Mouse (Mus musculus) mouse trophoblast stem cell (cell line): ENCODE results near the gene C9orf72.
"Not testable (repeated sequence)": the region's sequence is repeated elsewhere in the genome, so short reads cannot be mapped to it uniquely, and the experiment has no call there.

ENCODE experiments used
- in situ Hi-C, 2 experiments: fragments of 300-500 bp; cut with MseI, MboI; formaldehyde crosslinking; loops; 2 replicates in 1 of 2; 3 replicates in 1 of 2; pipeline ENCODE4 v1.15.1; 2025

Gene C9orf72

DNA sequence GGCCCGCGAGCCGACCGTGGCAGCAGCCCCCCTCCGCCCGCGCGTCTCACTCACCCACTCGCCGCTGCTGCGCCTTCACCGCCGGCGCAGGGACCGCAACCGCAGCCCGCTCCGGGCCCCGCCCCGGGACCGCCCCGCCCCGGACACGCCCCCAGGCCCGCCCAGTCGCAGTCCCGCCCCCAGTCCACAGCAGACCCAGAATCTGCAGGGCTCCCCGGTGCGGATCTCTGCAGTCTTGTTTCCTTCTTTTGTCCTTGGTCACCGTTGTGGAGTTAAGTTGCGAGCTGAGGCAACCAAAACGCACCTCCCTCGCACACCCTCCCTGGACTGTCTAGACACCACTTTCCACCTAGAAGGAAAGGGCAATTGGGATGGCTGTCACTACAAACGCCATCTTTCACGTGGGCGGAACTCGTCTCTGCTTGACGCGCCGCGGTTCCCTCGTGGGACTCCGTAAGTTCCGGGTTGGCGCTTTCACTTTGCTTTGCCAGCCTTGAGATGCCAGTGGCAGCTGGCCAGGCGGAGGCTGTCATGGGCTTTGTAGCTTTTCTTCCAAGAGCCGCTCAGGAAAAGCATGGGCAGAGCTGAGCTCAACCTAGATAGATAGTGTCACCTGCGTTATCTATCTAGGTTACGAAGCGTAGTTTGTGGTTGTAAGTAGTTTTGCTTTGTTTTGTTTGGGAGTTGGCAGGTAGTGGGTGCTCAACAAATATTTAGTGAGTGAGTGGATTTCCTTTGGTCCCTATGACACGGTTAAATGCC, at the start of gene C9orf72:
Gene C9orf72 (minus strand): TSS at position 442 of the 762 bp plus-strand sequence.
- in situ Hi-C loops, result no loop called here

DNA sequence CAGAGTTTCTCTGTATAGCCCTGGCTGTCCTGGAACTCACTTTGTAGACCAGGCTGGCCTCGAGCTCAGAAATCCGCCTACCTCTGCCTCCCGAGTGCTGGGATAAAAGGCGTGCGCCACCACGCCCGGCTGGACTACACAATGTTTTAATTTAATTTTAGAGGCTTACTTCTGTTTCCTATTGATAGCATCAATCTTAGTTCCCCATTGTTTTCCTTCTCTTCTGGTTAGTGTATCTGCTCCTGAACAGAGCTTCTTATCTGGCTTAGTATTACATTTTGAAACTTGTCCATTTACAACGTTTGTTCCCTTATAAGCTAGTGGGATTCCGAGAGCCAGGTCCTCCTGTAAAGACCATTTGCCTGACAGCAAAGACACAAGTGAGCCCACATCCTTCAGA, 33.0 kb upstream of the C9orf72 start:
- in situ Hi-C loops, result no loop called here

DNA sequence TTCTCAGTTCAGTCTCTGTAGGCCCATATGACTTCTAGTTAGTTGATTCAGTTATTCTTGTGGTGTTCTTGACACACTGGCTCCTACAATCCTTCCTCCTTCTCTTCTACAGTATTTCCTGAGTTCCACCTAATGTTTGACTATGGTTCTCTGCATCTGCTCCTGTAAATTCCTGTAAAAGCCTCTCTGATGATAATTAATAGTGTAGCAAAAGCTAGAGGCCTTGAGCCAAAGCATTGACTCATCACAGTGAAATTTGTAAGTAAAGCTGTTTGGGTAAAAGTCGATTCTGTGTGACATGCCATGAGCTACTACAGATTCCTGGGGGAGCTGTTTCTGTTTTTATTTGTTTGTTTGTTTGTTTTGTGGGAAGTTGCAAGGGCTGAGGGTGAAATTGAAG, 18.0 kb upstream of the C9orf72 start:
- in situ Hi-C loops, result no loop called here

DNA sequence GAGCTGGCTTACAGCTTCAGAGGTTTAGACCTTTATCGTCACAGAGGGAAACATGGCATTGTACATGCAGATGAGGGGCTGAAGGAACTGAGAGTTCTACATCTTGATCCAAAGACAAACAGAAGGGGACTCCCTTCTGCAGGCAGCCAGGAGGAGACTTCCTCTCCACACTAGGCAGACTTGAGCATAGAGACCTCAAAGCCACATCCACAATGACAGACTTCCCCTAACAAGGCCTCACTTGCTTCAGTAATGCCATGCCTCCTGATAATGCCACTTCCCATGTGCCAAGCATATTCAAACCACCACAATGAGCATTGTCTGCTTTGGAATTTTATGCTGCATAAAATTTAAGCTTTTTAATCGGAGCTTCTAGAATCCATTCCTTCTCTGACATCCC, 15.8 kb upstream of the C9orf72 start:
- in situ Hi-C loops, result no loop called here

DNA sequence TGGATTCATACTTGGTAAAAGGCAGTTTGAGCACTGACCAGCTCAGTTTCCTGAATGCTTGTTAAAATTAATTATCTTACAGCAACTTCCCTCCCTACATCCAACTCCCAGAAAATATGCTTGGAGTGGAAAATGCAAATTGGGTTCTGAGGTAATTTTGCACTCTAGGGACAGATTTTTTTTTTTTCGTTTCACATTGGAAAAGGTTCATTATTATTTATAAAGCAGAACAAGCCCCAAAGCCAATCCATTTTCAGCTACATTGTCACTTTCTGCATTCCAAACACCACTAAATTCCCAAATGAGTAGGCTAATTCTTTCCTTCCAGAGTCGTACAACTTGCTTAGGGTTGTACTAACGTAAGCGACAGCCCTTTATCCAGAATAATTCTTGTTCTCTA, 12.7 kb upstream of the C9orf72 start:
- in situ Hi-C loops, result no loop called here

DNA sequence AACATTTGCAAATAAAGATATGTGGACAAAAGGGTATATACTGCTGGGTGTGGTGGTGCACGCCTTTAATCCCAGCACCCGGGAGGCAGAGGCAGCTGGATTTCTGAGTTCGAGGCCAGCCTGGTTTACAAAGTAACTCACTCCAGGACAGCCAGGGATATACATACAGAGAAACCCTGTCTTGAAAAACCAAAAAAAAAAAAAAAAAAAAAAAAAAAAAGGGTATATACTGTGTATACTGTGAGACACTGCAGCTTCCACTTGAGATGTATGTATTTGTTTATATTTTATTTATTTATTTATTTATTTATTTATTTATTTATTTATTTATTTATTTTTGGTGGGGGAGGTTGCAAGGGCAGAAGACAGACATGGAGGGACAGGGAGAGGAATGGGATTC, 12.3 kb upstream of the C9orf72 start:
- in situ Hi-C loops, result not testable (repeated sequence)

DNA sequence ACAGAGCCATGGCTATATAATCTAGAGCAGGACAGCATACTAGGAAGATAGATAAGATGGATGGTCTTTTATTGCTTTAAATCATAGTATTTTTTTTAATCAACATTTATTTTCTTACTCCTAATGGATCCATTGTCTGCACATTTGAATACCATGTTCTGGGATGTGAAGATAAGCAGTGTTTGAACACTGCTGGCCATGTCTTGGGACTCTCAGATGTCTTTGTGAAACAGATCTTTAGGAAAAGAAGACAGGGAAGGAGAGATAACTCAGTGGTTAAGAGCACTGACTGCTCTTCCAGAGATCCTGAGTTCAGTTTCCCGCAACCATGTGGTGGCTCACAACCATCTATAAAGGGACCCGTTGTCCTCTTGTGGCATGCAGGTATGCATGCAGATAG, 10.3 kb upstream of the C9orf72 start:
- in situ Hi-C loops, result no loop called here

DNA sequence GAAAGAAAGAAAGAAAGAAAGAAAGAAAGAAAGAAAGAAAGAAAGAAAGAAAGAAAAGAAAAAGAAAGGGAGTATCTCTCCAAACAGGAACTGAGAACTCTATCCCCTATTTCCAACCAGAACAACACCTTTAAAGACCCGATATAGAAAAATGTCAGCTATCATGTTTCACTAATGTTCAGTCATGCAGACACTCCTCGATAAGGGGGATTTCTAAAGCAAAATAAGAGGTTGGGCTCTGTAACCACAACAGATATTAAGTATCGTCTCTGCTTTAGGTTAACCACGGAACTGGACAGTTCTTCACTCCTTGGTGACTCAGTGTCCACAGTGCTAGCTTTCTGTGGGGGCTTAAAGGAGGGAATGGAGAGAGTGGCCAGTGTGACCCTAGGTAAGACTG, 2.3 kb upstream of the C9orf72 start:
- in situ Hi-C loops, result no loop called here

DNA sequence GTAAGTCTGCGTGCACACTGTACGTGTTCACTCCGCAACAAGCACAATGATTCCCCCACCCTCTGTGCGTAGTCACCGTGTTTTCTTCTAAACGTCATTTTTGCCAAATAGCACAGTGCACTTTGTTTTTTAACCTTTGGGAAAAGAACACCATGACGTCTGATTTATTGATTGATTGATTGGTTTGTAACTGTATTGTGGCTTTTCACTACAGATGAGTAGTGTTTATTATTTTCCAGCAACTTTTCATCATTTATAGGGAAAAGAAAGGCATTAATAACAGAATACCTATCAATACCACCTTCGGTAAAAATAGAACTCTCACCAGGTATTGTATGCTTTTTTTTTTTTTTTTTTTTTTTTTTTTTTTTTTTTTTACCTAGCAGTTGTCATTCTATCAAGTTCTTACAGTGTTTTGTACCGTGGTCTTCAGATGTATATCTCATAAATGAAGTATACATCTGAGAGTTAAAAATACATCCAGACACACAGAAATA, 569 bp upstream of the C9orf72 start:
- in situ Hi-C loops, result no loop called here

DNA sequence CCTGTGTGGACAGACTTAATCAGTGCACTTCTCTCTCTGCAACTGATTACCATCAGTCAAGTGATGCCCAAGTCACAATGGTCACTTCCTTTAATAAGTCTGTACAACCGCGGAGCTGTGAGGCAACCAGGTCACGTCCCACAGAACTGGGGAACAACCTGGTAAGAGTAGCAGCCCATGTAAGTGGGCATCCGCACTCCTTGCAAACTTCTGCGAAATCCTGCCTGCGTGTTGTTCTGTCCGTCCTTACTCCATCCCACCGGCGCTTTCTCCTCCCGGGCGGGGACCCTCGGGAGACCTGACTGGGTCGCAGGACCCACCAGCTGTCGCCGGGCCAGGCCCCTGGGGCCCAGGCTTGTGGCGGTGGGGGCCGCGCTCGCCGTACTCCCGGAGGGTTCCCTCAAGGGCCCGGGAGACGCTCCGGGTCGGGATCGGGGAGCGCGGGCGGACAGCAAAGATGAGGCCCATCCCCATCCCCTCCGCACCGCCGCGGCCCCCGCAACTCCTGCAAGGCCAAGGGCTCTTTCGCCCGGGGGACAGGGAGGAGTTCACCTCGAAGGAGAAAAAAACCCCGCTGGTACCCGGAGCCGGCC, 738 bp downstream of the C9orf72 start:
- in situ Hi-C loops, result no loop called here

DNA sequence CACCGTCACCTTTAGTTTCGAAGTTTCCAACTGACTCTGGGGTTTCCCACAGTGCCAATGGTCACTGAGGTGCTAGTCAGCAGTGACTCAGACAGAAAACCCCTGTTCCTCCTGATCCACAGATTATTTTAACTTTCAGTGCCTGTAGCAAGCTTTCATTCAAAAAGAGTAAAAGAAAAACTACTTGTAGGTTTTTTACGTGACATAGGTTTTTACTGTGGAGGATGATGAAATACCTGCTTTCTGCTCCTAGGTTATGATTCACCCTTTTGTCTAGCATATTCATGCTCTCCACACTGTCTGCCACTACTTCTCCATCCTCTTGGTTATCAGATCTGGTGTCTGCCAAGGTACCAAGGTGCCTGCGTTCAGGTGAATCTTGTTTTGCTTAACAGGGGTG, 1.9 kb downstream of the C9orf72 start:
- in situ Hi-C loops, result no loop called here

DNA sequence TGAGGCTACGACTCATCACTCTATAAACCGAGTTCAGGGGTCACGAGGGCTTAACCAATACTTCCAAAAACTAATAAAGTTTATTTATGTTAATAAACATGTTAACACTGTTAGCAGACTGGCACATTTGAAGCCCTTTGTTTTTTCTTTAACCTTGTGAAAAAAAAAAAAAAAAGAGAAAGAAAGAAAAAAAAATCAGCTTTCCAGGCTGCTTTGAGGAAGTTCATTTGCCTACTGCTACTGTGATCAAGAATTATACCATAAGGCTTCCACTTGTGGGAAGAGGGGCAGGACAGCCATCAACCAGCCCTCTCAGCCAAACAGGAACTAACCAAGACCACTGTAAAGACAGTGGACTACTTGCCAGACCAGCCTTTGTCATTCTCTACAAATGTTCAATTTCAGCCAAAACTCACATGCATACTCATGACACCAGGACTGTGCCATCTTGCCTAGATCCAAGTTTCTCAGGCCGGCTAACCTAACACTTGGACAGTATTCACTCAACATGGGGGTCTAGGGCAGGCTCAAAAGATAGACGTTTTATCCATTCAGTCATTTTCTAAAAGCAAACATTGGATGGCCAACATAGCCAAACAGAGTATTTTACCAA, 2.5 kb downstream of the C9orf72 start:
- in situ Hi-C loops, result no loop called here

DNA sequence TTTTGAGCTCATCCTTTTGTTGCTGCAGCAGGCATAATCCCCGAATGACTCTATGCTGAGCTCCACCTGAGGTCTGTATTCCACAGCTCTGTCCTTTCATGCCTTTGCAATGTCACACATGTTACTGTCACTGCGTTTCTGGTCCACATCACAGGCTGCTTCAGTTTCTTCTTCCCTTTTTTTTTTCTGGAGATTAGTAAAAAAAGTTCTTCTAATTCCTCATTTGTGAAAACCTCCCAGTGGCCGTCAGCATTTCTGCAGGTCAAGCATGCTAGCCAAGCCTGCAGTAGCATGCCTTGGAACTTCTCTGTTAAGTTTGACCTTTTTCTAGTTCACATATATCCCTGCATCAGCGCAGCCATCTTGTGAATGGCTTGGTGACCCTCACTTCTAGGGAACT, 4.1 kb downstream of the C9orf72 start:
- in situ Hi-C loops, result no loop called here

DNA sequence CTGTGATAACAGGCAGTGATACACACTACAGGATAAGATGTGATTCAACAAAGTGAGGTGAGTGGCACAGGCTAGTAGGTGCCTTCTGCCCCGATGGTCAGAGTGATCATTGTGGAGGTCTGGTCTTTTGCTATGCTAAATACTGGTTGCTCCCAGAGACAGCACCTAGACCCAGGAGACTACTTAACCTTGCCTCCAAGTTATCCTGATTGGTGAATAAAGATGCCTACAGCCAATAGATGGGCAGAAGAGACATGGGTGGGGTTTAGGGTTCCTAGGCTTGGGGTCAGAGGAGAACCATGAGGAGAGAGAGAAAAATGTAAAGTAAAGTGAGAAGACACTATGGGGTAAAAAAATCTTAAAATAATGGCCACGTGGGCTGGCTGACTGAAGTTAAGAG, 4.8 kb downstream of the C9orf72 start:
- in situ Hi-C loops, result no loop called here

DNA sequence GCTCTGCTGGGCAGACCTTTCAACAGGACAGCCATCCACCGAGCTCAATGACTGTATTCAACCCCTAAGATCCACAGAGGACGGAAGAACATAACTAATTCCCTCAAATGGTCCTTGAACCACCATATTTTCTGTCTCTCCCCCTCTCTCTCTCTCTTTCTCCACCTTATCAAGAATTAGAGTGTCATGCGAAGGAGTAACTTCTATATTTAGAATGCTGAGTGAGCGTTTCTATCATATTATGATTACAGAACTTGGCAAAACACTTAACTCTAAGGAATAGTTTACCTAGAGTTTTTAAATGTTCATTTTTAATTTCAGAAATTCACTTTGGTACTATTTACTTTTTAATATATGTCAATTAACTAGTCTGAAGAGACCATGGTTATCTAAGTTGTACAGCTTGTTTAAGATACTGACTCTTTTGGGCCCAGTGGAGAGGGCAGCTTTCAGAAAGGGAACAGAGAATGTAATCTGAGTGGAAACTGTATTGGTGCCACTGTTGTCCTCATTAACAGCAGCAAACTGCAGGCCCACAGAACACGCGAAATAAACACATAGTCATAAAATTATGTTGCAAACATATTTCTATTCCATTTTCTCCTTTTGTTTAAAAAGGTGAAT, 5.8 kb downstream of the C9orf72 start:
- in situ Hi-C loops, result no loop called here

DNA sequence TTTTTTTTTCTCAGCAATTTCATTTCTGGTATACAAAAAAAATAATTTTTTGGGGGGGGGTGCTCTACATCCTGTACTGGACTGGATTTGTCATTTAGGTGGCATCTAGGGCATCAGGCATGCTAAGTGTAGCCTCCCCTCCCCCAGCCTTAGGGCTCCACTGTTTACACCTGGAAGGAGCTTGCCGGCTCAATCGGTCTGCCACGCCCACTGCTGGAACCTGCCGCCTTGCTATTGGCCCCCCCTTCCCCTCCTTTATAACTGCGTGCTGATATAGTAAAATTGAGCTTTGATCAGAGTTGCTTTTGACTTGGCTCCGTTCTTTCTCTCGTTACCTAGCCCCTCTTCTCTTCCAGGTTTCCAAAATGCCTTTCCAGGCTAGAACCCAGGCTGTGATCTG, 21.3 kb downstream of the C9orf72 start:
- in situ Hi-C loops, result no loop called here

DNA sequence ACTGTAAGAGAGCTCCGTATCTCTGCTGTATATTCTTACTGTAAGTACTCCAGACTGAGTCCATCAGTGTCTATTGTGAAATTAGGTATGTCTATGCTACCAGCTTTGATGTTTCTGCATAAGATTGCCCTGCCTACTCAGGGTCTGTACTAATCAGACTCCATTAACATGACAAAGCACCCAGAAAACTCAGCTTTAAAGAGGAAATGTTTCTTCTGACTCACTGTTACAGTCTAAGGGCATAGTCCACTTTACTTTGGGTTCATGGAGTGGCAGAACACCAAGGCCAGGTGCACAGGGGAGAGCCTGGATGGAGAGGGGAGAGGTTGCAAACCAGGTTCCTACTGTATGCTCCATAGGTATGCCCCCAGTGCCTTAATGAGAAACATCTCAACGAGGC, 22.3 kb downstream of the C9orf72 start:
- in situ Hi-C loops, result no loop called here

DNA sequence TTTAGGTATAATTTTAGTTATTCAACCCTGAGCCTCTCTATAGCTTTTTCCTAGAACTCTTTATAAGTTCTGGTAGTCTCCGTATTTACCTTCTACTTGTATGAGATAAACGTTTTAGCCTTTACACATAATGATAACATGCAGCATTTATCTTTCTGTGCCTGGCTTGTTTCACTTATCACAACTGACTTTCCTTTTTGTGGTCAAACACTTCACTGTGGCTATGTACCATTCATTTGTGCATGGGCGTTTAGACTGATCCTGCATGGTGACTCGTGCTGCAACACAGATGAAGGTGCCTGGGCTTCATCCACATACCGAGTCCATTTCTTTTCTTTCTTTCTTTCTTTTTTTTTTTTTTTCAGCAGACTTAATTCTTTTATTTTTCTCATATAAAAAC, 24.3 kb downstream of the C9orf72 start:
- in situ Hi-C loops, result no loop called here

DNA sequence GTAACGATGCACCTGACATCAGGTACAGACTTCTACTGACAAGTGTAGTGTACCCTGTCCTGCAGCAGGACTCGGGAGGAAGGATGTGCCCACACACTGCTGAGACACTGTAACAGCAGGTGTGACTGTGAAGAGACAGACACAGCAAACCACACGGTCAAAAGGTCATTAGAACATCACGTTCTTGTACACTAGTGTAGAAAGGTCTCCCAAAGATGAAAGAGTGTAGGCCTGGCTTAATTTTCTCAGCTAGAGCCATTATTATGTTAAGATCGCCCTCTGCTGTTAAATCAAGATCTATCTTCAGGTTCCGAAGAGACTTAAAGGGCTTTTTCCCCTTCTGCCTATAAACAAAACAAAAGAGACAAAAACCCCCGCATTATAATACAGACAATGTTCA, 33.2 kb downstream of the C9orf72 start:
- in situ Hi-C loops, result loop anchor here (5.0 to 10.0 kb wide), 2 partner anchors 235 to 238 kb away; no protein-coding TSS in a partner anchor

DNA sequence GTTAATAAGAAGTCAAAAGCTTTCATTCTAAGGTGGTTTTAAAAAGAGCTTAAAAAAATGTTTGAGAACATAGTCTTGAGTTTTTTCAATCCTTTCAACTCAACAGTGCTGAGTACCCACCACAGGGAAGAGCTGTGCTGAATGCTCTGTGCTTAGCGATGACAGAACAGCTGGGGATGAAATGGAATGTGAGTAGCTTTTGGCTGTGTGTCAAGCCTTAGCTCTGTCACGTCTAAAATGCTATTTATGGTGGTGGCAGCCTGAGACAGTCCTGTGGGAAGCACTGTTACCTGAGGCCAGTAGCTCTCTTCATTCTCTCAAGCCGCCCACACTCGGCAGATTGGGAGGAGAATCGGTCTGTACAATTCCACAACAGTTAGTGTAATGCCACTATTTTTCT, 36.2 kb downstream of the C9orf72 start:
- in situ Hi-C loops, result loop anchor here (5.0 to 10.0 kb wide), 2 partner anchors 232 to 235 kb away; no protein-coding TSS in a partner anchor

DNA sequence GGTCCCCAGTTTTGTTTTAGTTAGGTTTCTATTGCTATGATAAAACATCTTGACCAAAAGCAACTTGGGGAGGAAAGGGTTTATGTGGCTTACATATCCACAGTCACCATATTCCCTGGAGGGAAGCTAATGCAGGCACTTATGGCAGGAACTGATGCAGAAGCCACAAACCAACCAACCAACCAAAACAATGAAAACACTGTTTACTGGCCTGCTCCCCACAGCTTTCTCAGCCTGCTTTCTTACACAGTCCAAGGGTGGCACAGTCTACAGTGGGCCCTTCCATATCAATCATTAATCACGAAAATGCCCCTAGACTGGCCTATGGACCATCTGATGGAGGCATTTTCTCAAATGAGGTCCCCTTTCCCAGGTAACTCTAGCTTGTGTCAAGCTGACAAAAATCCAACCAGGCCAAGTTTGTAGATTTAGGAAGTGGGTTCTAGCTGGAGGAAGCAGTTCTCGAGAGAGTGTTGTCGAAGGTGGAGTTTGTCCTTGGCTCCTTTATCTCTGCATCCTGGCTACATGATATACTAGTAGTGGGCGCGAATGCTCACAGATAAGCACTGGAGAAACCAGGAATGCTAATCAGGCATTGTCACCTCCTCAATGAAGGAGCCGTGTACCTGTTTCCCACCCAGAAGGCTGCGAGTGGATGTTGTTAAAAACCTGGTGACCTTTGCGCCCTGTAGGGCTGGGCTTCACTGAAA, 38.2 kb downstream of the C9orf72 start:
- in situ Hi-C loops, result no loop called here
